Mouse (Mus musculus): ENCODE measurements around the gene Nynrin.

The Nynrin gene

GRCm38 (mm10) chr14:55853621-55854285, at the start of gene Nynrin:
Nynrin (plus strand) TSS chr14:55854010.
- DNase-seq (ENCODE audit: low spot score in 2 of 2), result peak; percentile 84

GRCm38 (mm10) chr14:55814885-55815284, 38.9 kb upstream of the Nynrin start:
- peak; percentile 51 to 78 for DNase-seq (ENCODE audit: low spot score in 2 of 2)

- DNase-seq (ENCODE audit: low spot score in 2 of 2), result peak; percentile 75 to 80
Observed at GRCm38 (mm10) chr14:55815310-55815751, 38.5 kb upstream of the Nynrin start.

DNA sequence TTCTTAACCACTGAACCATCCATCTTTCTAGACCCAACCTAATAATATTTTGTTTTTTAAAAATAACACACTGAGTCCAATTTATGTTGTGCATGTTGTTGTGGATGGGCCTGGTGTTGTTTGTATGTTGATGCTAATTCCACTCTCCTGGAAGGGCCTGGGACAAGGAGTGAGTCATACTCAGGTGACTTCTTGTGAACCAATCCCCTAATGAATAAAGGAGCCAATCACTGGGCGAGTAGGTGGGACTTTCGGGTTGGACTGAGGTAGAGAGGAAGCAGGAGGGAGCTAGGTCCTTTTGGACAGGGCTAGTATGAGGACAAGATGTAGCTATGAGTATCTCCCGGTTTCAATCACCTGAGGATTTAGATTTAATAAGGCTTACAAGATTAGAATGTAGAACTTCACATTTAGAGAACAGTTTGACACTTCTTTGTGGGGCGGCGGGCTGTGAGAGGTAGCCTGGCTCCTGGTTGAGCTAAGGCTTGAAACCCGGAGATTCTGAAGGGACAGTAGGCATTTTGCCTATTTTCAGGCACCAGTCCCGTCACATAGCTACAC, 33.9 kb upstream of the Nynrin start:
- peak; percentile 10 to 46 for DNase-seq (ENCODE audit: low spot score in 2 of 2)

- peak; percentile 12 to 56 for DNase-seq (ENCODE audit: low spot score in 2 of 2)
Observed at GRCm38 (mm10) chr14:55820576-55820975, 33.2 kb upstream of the Nynrin start.

DNA sequence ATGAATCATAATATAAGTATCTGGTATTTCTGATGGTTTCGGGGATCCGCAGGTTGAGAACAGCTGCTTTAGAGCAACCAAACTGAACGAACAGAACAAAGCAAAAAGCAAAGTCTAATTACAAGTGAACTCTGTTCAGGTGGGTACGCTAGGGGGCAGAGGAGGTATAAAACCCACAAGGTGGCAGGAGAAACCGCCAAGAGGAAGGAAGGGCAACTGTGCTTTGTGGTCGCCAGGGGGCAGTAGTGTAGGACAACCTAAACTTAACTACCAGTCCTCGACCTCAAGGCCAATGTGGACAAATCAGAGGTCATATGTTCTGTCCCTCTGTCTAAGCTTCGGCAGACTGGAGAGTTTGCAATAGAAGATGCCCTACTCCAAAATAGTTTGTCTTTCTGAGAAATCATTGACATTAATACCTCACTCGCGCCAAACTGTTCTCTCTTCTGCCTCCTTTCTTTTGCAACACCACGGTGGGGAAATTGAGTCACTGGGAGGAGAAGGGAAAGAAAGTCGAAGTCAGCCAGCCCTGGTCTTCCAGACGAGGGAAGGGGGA, 31.3 kb upstream of the Nynrin start:
- peak; percentile 71 to 80 for DNase-seq (ENCODE audit: low spot score in 2 of 2)

DNA sequence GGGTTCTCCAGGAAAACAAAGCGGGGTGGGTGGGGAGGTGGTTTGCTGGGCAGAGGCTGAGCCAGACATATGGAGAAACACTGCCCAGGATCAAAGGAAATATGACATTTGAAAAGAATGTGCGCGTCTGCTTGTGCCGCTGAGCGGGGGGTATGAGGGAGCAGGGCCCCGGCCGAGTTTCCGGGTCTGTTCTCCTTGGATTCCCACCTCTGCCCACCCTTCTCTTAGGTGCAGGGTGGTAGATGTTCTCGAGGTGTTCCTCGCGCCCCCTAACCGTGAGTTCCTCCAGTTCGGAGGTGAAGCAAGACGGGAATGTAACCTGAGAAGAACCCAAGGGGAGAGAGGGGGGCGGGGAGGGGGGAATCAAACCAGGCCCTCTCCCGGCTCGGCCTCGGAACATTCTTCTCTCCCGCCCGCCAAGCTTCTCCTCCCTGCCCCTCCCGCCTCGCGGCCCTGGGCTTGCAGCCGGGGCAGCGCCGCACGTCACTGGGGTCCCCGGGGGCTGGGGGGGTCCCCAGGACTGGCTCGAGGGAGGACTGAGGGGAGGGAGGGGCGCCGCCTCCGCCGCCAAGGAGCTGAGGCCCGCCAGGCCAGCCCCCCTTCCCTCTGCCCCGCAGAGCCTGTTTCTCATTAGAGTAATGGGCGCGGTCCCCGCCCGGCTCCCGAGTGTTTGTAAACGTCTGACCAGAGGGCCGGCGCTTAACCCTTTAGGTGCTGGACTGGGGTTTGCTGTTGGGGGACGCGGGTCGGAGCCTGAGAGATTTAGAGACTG, 30.6 kb upstream of the Nynrin start, which contains the start of gene Nfatc4:
TSS of gene Nfatc4 (plus strand) at position 154 of the 772 bp plus-strand sequence.
- peak; percentile 90 to 95 for DNase-seq (ENCODE audit: low spot score in 2 of 2)

DNA sequence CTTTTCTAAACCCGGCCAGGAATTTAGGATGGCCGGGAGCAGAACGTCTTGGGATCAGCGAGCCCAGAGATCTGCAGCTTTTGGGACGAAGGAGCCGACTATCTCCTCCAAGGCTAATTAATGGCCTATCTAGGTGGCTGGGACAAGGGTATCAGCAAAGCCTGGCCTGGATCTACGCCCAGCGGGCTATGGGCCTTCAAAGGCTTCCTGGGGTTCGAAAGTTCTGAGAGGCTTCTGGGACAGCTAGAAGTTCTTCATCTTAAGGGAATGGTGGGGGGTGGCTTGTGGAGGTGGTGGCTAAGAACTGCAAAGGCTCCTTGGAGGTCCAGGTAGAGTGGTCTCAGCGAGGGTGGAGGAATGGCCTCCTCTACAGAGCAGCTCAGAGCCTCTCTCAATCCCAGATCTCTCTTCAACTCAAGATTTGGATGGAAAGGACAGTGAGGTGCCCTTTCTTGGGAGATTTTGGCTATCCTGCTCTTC, 29.8 kb upstream of the Nynrin start:
- DNase-seq (ENCODE audit: low spot score in 2 of 2), result peak; percentile 47 to 61

DNA sequence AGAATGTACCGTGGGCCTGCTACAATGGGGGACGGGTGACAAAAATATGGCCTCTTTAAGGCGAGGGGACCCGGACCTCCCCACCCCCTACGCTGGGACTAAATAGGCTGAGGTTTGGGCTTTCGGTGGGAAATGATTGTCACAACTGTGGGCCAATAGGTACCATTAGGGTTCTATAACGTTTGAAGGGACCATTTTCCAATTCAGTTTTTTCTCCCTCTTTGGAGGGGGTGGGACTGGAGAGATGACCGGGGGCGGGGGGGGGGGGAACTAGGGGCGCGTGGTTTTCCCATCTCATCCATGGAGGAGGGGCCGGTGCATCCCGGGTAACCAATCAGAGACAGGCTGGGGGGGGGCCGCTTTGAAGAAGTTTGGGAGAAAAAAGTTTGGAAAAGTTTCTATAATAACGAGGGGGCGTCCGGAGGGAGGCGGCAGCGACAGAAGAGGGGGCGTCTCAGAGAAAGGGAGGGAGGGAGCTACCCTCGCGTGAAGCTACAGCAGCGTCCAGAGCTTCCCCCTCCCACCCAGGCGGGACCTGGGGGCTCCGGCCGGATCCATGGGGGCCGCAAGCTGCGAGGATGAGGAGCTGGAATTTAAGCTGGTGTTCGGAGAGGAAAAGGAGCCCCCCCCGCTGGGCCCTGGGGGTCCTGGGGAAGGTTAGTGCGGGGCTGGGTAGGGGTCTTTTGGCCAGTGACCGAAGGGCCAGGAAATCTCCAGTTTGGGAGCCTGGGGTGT, 29.2 kb upstream of the Nynrin start:
- DNase-seq (ENCODE audit: low spot score in 2 of 2), result peak; percentile 66 to 77

GRCm38 (mm10) chr14:55825216-55826051, 28.4 kb upstream of the Nynrin start:
- peak; percentile 37 to 61 for DNase-seq (ENCODE audit: low spot score in 2 of 2)

- peak in 1 of 2 experiments; percentile 61 for DNase-seq (ENCODE audit: low spot score in 2 of 2)
Observed at GRCm38 (mm10) chr14:55826142-55826541, 27.7 kb upstream of the Nynrin start.

- DNase-seq (ENCODE audit: low spot score in 2 of 2), result peak in 1 of 2 experiments; percentile 58
Observed at GRCm38 (mm10) chr14:55826551-55827340, 27.1 kb upstream of the Nynrin start.

DNA sequence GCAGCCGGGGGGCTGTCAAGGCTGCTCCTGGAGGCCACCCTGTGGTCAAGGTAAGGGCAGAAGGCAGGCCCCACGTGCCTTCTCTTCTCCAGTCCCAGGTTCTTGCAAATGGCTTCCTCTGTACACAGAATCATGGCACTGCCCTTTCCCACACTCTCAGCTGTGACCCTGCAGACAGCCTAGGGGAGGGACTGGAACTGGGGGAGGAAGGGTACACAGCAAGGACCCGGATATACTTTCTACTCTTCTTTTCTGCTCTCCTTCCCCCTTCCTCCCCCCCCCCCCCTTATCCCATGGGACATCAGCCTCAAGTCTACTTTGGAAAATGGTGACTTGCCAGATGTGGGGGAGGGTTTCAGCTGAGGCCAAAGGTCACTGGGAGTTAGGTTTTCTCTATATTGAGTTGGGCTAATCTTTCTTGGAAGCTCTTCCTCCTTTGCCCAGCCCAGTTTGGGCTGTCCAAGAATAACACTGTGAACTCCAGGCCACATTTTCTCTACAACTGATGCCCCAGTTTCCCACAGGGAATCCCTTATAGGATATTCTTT, 25.0 kb upstream of the Nynrin start:
- peak in 1 of 2 experiments; percentile 50 for DNase-seq (ENCODE audit: low spot score in 2 of 2)

GRCm38 (mm10) chr14:55829854-55830253, 24.0 kb upstream of the Nynrin start:
- DNase-seq (ENCODE audit: low spot score in 2 of 2), result peak in 1 of 2 experiments; percentile 51

GRCm38 (mm10) chr14:55830331-55830730, 23.5 kb upstream of the Nynrin start:
- DNase-seq (ENCODE audit: low spot score in 2 of 2), result peak in 1 of 2 experiments; percentile 23

GRCm38 (mm10) chr14:55833126-55833525, 20.7 kb upstream of the Nynrin start:
- no peak for DNase-seq (ENCODE audit: low spot score in 2 of 2)

GRCm38 (mm10) chr14:55834808-55835533, 18.8 kb upstream of the Nynrin start:
- DNase-seq (ENCODE audit: low spot score in 2 of 2), result no peak

- DNase-seq (ENCODE audit: low spot score in 2 of 2), result no peak
Observed at GRCm38 (mm10) chr14:55838312-55838711, 15.5 kb upstream of the Nynrin start.

DNA sequence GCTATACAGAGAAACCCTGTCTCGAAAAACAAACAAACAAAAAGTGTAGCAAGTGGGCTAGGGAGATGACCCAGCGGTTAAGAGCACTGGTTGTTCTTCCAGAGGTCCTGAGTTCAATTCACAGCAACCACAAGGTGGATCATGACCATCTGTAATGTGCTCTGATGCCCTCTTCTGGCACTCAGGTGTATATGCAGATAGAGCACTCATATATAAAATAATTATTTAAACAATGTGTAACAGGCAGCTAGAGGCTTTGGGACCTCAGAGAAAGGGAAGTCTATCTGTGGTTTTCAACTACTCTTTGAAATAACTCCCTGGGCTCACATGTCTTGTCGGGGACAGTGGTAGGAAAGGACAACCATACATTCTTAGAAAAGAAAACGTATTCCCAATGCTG, 15.1 kb upstream of the Nynrin start:
- DNase-seq (ENCODE audit: low spot score in 2 of 2), result no peak

Data from urinary bladder, postnatal 4 days (tissue).